Mouse (Mus musculus): ENCODE measurements around the gene Stat5b. TPM values are rescaled to one million over a fixed set of nuclear protein-coding genes. Genes with fewer than 3 reads are reported as not detected.
A peak's percentile ranks its signal among the peaks of the same experiment; 100 is the strongest.

Stat5b gene
- polyA plus RNA-seq, 1 experiment from 2014 or later, result 18.5 TPM

DNA sequence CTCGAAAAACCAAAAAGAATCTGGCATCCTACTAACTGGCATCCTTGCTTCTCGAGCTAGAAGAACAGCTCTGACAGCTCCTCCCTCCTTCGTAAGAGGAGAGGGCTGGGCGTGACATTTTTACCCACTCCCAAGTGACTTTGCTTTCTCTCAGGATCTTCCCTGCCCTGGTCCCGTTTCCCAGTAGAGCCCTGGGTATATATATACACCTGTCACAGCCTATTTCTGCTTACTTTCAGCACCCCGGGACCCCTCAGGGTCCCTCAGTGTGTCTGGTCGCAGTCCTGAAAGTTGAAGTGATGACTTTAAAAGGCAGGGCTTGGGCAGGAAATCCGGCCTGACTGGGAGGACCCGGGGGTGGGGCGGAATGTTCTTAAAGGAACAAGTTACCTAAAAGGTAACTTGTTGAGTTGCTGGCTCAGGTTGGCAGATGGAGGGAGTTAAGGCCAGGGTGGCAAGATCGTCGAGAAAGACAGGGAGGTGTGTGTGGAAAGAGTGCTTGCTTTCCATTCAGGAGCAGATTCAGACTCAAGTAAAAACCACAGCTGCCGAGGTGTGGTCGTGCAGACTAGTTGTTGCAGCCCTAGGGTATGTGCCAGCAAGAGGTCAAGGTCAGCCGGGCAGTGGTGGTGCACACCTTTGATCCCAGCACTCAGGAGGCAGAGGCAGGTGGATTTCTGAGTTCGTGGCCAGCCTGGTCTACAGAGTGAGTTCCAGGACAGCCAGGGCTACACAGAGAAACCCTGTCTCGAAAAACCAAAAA, 79.7 kb downstream of the Stat5b start, which contains the start of gene Ghdc:
Ghdc (minus strand) TSS at position 312 of the 763 bp plus-strand sequence.
- Histone ChIP-seq H3K4me1 (peaks cover 9% of the 10 kb centered on the region), H3K27ac (replicated peaks) (0 out of 2 replicates have a peak within 1 kb of the TSS, but pooled peaks have one; percentile 58), H3K4me3 (replicated peaks) (peak within 1 kb of the TSS; percentile 58), H3K4me2 (peak within 1 kb of the TSS; percentile 56), H3K36me3 (no peaks in the 10 kb centered on the region), H3K9ac (replicated peaks) (peak within 1 kb of the TSS; percentile 57), H3K27me3 (replicated peaks) (no peaks in the 10 kb centered on the region), H3K9me3 (replicated peaks) (no peaks in the 10 kb centered on the region)
- peak; percentile 65; the same call in 1 of the 2 replicates for ATAC-seq (ENCODE audit: low FRiP score)
- WGBS, result 24% methylated on average over 17 of the region's 17 CpGs

- WGBS, result 47% methylated on average over 6 of the region's 6 CpGs
- Histone ChIP-seq H3K4me3 (replicated peaks) (peak overlapping the region; percentile 58), H3K9ac (replicated peaks) (peak overlapping the region; percentile 57; the same call in 1 of the 2 replicates), H3K9me3 (replicated peaks) (no peaks in the 10 kb centered on the region), H3K27ac (replicated peaks) (no peak overlapping the region), H3K4me1 (peaks cover 9% of the 10 kb centered on the region), H3K36me3 (no peaks in the 10 kb centered on the region), H3K27me3 (replicated peaks) (no peaks in the 10 kb centered on the region), H3K4me2 (peak overlapping the region; percentile 56)
- no peak for ATAC-seq (ENCODE audit: low FRiP score)
Observed at GRCm38 (mm10) chr11:100769980-100770379, 80.5 kb downstream of the Stat5b start.

DNA sequence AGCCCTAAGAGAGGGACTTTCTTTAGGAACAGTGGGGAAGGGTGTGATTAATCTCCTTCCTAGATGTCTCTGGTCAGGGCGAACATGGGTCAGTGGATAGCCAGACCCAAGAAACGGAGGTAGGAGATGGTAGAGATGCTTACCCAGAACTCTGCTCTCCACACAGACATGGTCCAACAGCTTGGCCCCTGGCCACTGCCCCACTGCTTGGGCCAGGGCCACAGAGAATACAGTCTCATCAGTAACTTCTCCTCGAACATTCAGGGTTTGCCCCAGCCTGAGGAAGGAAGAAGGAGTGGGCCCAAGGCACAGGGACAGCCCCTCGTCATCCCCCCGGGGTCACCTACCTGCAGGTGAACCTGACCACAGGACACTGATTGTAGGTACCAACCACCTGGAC, 82.7 kb downstream of the Stat5b start:
- ATAC-seq (ENCODE audit: low FRiP score), result no peak
- H3K27me3 ChIP-seq (replicated peaks), result no peaks in the 10 kb centered on the region

DNA sequence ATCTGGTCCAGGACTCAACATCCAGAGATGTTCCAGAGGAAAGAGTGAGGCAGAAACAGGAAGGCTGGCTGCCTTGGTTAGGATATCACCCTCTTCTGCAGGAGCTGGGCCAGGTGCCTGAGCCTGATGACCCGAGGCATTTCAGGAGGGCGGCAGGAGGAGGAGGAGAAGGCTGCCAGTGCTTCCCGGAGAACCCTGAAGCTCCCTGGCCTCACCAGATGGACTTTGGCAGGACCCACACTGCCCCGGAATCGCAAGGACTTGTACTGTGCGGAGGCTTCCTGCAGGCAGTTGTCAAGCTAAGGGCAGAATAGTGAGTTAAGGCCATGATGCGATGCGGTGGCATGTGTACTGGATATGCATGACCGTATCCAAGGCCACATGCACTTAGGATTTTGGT, 83.8 kb downstream of the Stat5b start:
- no peak overlapping the region for H3K4me2 ChIP-seq
- H3K27me3 ChIP-seq (replicated peaks), result no peaks in the 10 kb centered on the region
- peaks cover 15% of the 10 kb centered on the region for H3K4me1 ChIP-seq
- 83% methylated on average over 9 of the region's 9 CpGs for WGBS
- H3K27ac ChIP-seq (replicated peaks), result no peak overlapping the region
- no peaks in the 10 kb centered on the region for H3K9me3 ChIP-seq (replicated peaks)
- H3K36me3 ChIP-seq, result no peaks in the 10 kb centered on the region
- H3K9ac ChIP-seq (replicated peaks), result no peak overlapping the region
- H3K4me3 ChIP-seq (replicated peaks), result no peak overlapping the region
- no peak for ATAC-seq (ENCODE audit: low FRiP score)

More for the DNA sequence above, 82.7 kb downstream of the Stat5b start:
- Histone ChIP-seq H3K4me3 (replicated peaks) (no peak overlapping the region), H3K9me3 (replicated peaks) (no peaks in the 10 kb centered on the region), H3K4me1 (peaks cover 9% of the 10 kb centered on the region), H3K9ac (replicated peaks) (no peak overlapping the region), H3K27ac (replicated peaks) (no peak overlapping the region), H3K36me3 (no peaks in the 10 kb centered on the region), H3K4me2 (no peak overlapping the region)
- 88% methylated on average over 5 of the region's 5 CpGs for WGBS

DNA sequence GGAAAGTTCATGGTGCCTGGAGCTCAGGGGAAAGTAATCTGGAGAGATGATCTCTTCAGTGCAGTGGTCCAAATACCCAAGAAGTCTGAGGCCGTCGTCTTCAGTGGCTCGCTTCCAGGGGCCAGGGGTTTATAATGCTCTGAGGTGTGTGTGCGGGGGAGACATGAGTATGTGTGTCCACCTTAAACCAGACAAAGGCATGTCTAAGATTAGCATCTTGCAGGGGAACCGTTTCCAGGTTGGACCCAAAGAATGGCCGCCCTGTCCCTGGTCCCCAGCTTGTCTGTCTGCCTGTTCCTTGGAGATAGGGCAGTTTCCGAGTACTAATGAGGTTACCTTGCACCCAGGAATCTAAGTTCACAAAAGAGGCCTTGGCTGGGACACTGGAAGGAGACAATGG, 87.7 kb downstream of the Stat5b start, which contains the start of gene Hcrt:
Hcrt (minus strand) TSS at position 101 of the 400 bp plus-strand sequence.
- ATAC-seq (ENCODE audit: low FRiP score), result no peak
- peak within 1 kb of the TSS; percentile 76 for H3K4me2 ChIP-seq
- peak within 1 kb of the TSS; percentile 45 for H3K4me3 ChIP-seq (replicated peaks)
- H3K27ac ChIP-seq (replicated peaks), result peak within 1 kb of the TSS; percentile 69; the same call in 1 of the 2 replicates
- peaks cover 35% of the 10 kb centered on the region for H3K4me1 ChIP-seq
- no peaks in the 10 kb centered on the region for H3K36me3 ChIP-seq
- H3K9me3 ChIP-seq (replicated peaks), result no peaks in the 10 kb centered on the region
- H3K9ac ChIP-seq (replicated peaks), result peak within 1 kb of the TSS; percentile 47
- 0 out of 2 replicates have a peak, but pooled peaks cover 5% of the 10 kb centered on the region for H3K27me3 ChIP-seq (replicated peaks)
- WGBS, result 94% methylated on average over 7 of the region's 7 CpGs

DNA sequence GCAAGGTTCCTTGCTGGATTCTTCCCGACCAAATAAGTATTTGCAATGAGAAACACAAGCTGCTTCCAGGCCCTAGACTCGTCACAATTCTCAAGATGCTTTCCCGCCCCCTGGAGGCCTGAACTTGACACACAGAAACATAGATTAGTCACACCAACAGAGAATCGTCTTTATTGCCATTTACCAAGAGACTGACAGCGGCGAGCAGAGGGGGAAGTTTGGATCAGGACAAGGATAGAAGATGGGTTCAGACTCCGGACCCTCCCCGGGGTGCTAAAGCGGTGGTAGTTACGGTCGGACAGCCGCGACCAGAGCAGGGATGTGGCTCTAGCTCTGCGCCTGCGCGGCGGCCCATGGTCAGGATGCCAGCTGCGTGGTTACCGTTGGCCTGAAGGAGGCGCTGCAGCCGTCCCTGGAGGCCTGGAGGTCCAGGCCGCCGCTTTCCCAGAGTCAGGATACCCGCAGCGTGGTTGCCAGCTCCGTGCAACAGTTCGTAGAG, 88.9 kb downstream of the Stat5b start:
- 0% methylated on average over 27 of the region's 27 CpGs for WGBS
- Histone ChIP-seq H3K27ac (replicated peaks) (peak overlapping the region; percentile 69), H3K9me3 (replicated peaks) (no peaks in the 10 kb centered on the region), H3K9ac (replicated peaks) (peak overlapping the region; percentile 47), H3K4me2 (peak overlapping the region; percentile 76), H3K36me3 (peaks cover 4% of the 10 kb centered on the region; the same call in 1 of the 2 replicates), H3K4me3 (replicated peaks) (peak overlapping the region; percentile 45), H3K27me3 (replicated peaks) (0 out of 2 replicates have a peak, but pooled peaks cover 6% of the 10 kb centered on the region), H3K4me1 (peaks cover 37% of the 10 kb centered on the region)
- peak; percentile 67 for ATAC-seq (ENCODE audit: low FRiP score)

- ATAC-seq (ENCODE audit: low FRiP score), result peak; percentile 81
- peak within 1 kb of the TSS; percentile 63 for H3K9ac ChIP-seq (replicated peaks)
- peaks cover 18% of the 10 kb centered on the region for H3K36me3 ChIP-seq
- H3K4me3 ChIP-seq (replicated peaks), result peak within 1 kb of the TSS; percentile 65
- peak within 1 kb of the TSS; percentile 73 for H3K27ac ChIP-seq (replicated peaks)
- H3K9me3 ChIP-seq (replicated peaks), result no peaks in the 10 kb centered on the region
- peak within 1 kb of the TSS; percentile 73 for H3K4me2 ChIP-seq
- WGBS, result under 1% methylated on average over 39 of the region's 51 CpGs
- H3K4me1 ChIP-seq, result peaks cover 37% of the 10 kb centered on the region
- peaks cover 6% of the 10 kb centered on the region; the same call in 1 of the 2 replicates for H3K27me3 ChIP-seq (replicated peaks)
Observed at GRCm38 (mm10) chr11:100759611-100760233, 90.8 kb downstream of the Stat5b start, which contains the start of gene Kcnh4. Gene Kcnh4 (minus strand): TSS chr11:100759942.

DNA sequence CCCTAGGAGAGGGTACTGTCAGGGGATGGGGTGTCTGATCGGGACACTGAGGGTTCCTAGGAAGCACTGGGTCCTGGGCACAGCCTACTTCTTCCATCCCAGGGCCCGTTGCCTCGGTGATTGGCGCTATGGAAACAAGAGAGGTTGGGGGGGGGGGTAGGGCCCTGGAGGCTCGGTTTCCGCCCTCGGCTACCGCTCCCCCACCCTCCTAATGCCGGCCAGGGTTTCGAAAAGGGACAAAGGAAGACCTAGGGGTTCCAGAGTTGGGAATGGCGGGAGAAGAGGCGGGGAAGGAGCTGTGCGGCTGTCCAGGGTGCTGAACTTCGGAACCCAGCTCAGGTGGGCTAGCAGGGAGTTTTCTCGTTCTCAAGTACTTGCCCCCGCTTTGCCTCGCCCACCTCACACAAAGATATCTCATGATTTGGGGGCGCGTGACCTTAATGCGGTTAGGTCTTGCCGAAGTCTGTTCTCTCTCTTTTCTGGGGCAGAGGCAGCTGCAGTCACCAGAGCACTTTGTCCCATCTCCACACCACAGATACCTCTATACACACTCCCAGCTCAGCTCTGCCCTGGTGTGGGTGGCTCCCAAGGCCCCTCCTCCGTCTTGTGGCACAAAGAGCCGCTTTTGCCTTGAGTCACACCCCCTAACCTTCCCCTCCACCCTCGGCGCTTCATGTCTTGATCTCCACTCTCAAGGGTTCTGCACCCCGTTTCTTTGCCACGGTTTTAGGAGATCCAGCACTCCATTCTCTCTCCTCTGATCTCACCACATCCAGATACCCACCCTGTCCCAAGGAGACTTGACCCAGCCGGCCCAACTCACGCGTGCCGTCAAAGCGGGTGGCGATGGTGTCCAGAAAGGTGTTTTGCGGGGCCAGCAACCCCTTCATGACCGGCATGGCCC, 91.6 kb downstream of the Stat5b start:
- H3K9me3 ChIP-seq (replicated peaks), result no peaks in the 10 kb centered on the region
- peaks cover 37% of the 10 kb centered on the region for H3K4me1 ChIP-seq
- peak; percentile 62 for ATAC-seq (ENCODE audit: low FRiP score)
- peak overlapping the region; percentile 73 for H3K4me2 ChIP-seq
- H3K27ac ChIP-seq (replicated peaks), result peak overlapping the region; percentile 73
- peak overlapping the region; percentile 65 for H3K4me3 ChIP-seq (replicated peaks)
- H3K36me3 ChIP-seq, result peaks cover 22% of the 10 kb centered on the region
- H3K9ac ChIP-seq (replicated peaks), result peak overlapping the region; percentile 63
- H3K27me3 ChIP-seq (replicated peaks), result peaks cover 6% of the 10 kb centered on the region; the same call in 1 of the 2 replicates
- WGBS, result under 1% methylated on average over 35 of the region's 35 CpGs

DNA sequence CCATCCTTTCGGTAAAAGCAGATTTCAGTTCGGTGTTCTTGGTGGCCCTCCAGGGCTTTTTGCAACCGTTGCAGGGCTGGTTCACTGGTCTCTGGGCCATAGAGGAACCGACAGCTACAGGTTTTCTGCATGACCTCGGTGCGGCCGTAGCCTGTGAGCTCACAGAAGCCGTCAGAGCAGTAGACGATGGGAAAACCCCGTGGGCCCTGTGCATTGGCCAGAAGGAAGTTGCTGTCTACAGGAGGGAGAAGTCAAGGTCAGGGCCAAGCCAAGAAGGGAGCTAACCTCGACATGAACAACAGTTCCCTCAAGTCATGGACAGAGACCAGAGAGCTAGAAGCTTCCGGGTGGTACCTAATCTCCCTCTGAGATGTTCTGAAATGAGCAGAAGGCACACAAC, 93.0 kb downstream of the Stat5b start:
- Histone ChIP-seq H3K4me1 (peaks cover 37% of the 10 kb centered on the region), H3K36me3 (peaks cover 25% of the 10 kb centered on the region), H3K9ac (replicated peaks) (no peak overlapping the region), H3K4me3 (replicated peaks) (no peak overlapping the region), H3K27ac (replicated peaks) (no peak overlapping the region), H3K27me3 (replicated peaks) (peaks cover 6% of the 10 kb centered on the region; the same call in 1 of the 2 replicates), H3K9me3 (replicated peaks) (no peaks in the 10 kb centered on the region), H3K4me2 (no peak overlapping the region)
- no peak for ATAC-seq (ENCODE audit: low FRiP score)
- 93% methylated on average over 12 of the region's 12 CpGs for WGBS

DNA sequence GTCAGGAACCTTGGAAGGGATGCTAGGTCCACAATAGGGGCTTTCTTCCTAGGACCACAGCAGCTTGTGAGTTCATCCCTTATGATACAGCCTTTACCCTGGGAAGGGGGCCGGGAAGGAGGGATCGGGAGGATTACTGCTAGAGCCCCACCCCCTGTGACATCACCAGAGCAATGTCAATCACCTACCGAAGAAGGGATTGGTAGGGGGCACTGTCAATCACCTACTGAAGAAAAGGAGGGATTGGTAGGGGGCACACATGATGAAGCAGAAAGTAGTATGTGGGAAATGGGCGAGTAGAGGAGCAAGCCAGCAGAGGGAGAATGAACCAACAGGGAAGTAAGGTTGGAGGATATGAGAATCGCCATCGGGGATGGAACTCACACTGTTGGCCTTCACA, 94.0 kb downstream of the Stat5b start:
- no peak overlapping the region for H3K27ac ChIP-seq (replicated peaks)
- no peak overlapping the region for H3K4me3 ChIP-seq (replicated peaks)
- peaks cover 32% of the 10 kb centered on the region for H3K36me3 ChIP-seq
- no peaks in the 10 kb centered on the region for H3K9me3 ChIP-seq (replicated peaks)
- peaks cover 6% of the 10 kb centered on the region; the same call in 1 of the 2 replicates for H3K27me3 ChIP-seq (replicated peaks)
- H3K4me2 ChIP-seq, result no peak overlapping the region
- 79% methylated on average over 6 of the region's 6 CpGs for WGBS
- no peak for ATAC-seq (ENCODE audit: low FRiP score)
- H3K9ac ChIP-seq (replicated peaks), result no peak overlapping the region
- H3K4me1 ChIP-seq, result peaks cover 30% of the 10 kb centered on the region

DNA sequence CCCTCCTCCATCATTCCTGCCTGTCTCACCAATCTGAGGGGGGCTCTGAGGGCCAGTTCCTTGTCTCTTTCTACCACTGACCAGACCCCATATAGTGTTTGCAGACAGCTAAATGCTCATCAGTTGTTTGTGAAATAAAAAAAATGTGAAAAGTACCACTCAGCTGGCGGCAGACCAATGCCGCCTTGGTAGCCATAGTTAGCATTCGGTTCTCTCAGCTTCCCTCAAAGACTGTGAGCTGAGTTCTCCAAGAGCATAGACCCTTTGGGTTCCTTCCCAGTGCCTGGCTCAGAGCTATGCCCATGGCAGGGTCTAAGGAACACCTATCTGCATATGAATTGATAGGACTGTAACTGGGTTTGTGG, 95.8 kb downstream of the Stat5b start:
- H3K9me3 ChIP-seq (replicated peaks), result no peaks in the 10 kb centered on the region
- H3K36me3 ChIP-seq, result peaks cover 47% of the 10 kb centered on the region
- H3K4me2 ChIP-seq, result no peak overlapping the region
- H3K27ac ChIP-seq (replicated peaks), result no peak overlapping the region
- 91% methylated on average over 3 of the region's 3 CpGs for WGBS
- ATAC-seq (ENCODE audit: low FRiP score), result no peak
- H3K9ac ChIP-seq (replicated peaks), result no peak overlapping the region
- H3K27me3 ChIP-seq (replicated peaks), result peaks cover 9% of the 10 kb centered on the region; the same call in 1 of the 2 replicates
- H3K4me1 ChIP-seq, result peaks cover 21% of the 10 kb centered on the region
- H3K4me3 ChIP-seq (replicated peaks), result no peak overlapping the region

Data from neural tube, embryonic 15.5 days (tissue).